8 mouse cellular contexts compared by ENCODE assay signal in the genomic region with DNA sequence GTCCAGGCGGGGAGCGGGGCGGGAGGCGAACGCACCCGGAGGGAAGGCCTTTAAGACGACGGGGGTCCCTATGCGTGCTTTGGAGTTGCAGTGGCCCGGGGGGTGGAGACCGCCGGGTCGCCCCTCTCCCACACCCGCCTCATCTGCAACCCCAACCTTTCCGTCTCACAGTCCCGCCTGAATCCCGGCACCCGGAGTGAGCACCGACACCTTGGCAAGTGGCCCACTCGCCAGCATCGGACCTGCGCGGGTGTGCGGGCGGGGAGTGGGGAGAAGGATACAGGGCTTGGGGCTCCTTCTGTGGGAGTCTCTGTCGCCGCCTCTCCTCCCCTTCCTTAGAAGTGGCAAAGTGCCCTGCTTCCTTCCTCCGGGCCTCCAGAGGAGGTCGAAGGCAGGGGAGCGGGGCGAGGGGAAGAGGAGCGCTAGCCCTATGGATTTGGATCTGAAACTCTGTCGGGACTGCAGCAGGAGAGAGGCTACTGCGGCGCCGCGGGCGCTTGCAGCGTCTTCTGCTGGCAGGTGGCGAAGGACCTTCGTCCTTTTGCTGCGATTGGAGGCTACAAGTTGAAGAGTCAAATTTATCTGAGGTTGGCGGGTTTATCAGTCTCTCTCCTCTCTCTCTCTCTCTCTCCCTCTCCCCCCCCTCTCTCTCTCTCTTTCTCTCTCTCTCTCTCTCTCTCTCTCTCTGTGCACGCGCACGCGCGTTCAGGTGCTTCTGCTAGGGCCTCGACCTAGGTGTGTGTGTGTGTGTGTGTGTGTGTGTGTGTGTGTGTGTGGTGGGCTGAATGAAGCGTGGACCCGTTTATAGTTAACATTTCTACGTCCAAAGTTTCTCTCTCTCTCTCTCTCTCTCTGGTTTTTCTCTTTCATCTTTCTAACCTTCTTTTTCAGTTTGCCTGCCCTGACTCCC. TPM values are rescaled to one million over a fixed set of nuclear protein-coding genes. Genes with fewer than 3 reads are reported as not detected.
DNase-seq lines count a peak whose midpoint lies in the region; ATAC-seq and TF ChIP-seq lines count a peak whose summit lies in the region.

No protein-coding gene starts in this region.

- H3K4me3 ChIP-seq in left cerebral cortex, adult 2 months, result peak overlapping the region; percentile 44
- H3K4me3 ChIP-seq in forebrain, embryonic 13.5 days, result peak overlapping the region; percentile 55
- H3K4me3 ChIP-seq in intestine, embryonic 16.5 days (ENCODE audit: low read length), result peak overlapping the region; percentile 46
- H3K4me3 ChIP-seq in liver, embryonic 13.5 days (replicated peaks), result peak overlapping the region; percentile 27

- no peak for TF ChIP-seq CTCF in left cerebral cortex, adult 2 months (IDR thresholded peaks at IDR 0.05)
- no peak for TF ChIP-seq CTCF in brain, embryonic 14.5 days (IDR thresholded peaks at IDR 0.05; ENCODE audit: borderline replicate concordance, extremely low read depth, insufficient read depth, insufficient read length)

- peak overlapping the region; percentile 54 for H3K9ac ChIP-seq in forebrain, embryonic 13.5 days
- no peak overlapping the region for H3K9ac ChIP-seq in intestine, embryonic 16.5 days (ENCODE audit: low read depth, low read length)
- no peak overlapping the region for H3K9ac ChIP-seq in liver, embryonic 13.5 days

- intact Hi-C loops in left cerebral cortex, adult 2 months (cut with DNase I), result no loop called here

- no peaks in the 10 kb centered on the region for H3K9me3 ChIP-seq in forebrain, embryonic 13.5 days (replicated peaks)
- no peaks in the 10 kb centered on the region for H3K9me3 ChIP-seq in intestine, embryonic 16.5 days (ENCODE audit: control insufficient read depth, low read length)
- H3K9me3 ChIP-seq in liver, embryonic 13.5 days (replicated peaks), result no peaks in the 10 kb centered on the region

- WGBS in forebrain, embryonic 13.5 days, result 0% methylated on average over 38 of the region's 52 CpGs
- WGBS in intestine, embryonic 16.5 days, result 1% methylated on average over 49 of the region's 52 CpGs
- 2% methylated on average over 51 of the region's 52 CpGs for WGBS in liver, embryonic 13.5 days (ENCODE audit: insufficient replicate concordance)

- peak; percentile 10 to 32 for DNase-seq in left cerebral cortex, adult 2 months (ENCODE audit: extremely low spot score in 1 of 2, low spot score in 2 of 2)
- DNase-seq in left cerebral cortex, adult 11 months (ENCODE audit: low spot score), result no peak
- DNase-seq in brain, embryonic 14.5 days (ENCODE audit: low read depth), result peak; percentile 55
- DNase-seq in liver, embryonic 13.5 days, result no peak
- peak; percentile 36 for DNase-seq in right cerebral cortex, postnatal 25 days

- no peaks in the 10 kb centered on the region for H3K36me3 ChIP-seq in forebrain, embryonic 13.5 days (ENCODE audit: poor library complexity, severe bottlenecking)
- no peaks in the 10 kb centered on the region for H3K36me3 ChIP-seq in intestine, embryonic 16.5 days (ENCODE audit: control insufficient read depth, insufficient read depth, low read length)
- no peaks in the 10 kb centered on the region for H3K36me3 ChIP-seq in liver, embryonic 13.5 days

- ATAC-seq in forebrain, embryonic 13.5 days, result peak; percentile 60
- peak; percentile 39 for ATAC-seq in intestine, embryonic 16.5 days
- 0 out of 2 replicates have a peak, but pooled peaks have one; percentile 15 for ATAC-seq in liver, embryonic 13.5 days (ENCODE audit: low read depth)
- ATAC-seq in activated CD4-positive, CD25-positive, alpha-beta regulatory T cell, adult 4 months, result no peak

- H3K27ac ChIP-seq in left cerebral cortex, adult 2 months, result no peak overlapping the region; the same call in 1 of the 2 replicates
- no peak overlapping the region for H3K27ac ChIP-seq in forebrain, embryonic 13.5 days
- no peak overlapping the region for H3K27ac ChIP-seq in intestine, embryonic 16.5 days (ENCODE audit: low read length)
- H3K27ac ChIP-seq in liver, embryonic 13.5 days, result no peak overlapping the region

- peaks cover 69% of the 10 kb centered on the region for H3K27me3 ChIP-seq in forebrain, embryonic 13.5 days
- H3K27me3 ChIP-seq in intestine, embryonic 16.5 days (replicated peaks; ENCODE audit: control insufficient read depth, insufficient read depth, low read length), result peaks cover 20% of the 10 kb centered on the region
- peaks cover 57% of the 10 kb centered on the region for H3K27me3 ChIP-seq in liver, embryonic 13.5 days

- no peak for TF ChIP-seq POLR2A in brain, embryonic 14.5 days (IDR thresholded peaks at IDR 0.05; ENCODE audit: borderline replicate concordance, extremely low read depth, insufficient read depth, insufficient read length, poor library complexity, severe bottlenecking)

- peaks cover 15% of the 10 kb centered on the region; the same call in 1 of the 2 replicates for H3K4me1 ChIP-seq in forebrain, embryonic 13.5 days
- H3K4me1 ChIP-seq in intestine, embryonic 16.5 days (ENCODE audit: control insufficient read depth, insufficient read depth, low read length), result peaks cover 11% of the 10 kb centered on the region
- H3K4me1 ChIP-seq in liver, embryonic 13.5 days (replicated peaks), result peaks cover 9% of the 10 kb centered on the region

- H3K4me2 ChIP-seq in forebrain, embryonic 13.5 days, result peak overlapping the region; percentile 86
- peak overlapping the region; percentile 85 for H3K4me2 ChIP-seq in intestine, embryonic 16.5 days (ENCODE audit: low read depth, low read length)
- H3K4me2 ChIP-seq in liver, embryonic 13.5 days, result peak overlapping the region; percentile 52

RNA-seq across cellular contexts. Expression of gene Akain1, which starts 0.7 kb away (rescaled TPM):
- 1 to 10 TPM; 5.1 to 6.0 TPM for total RNA-seq in left cerebral cortex, adult 2 months (2021)
- 0.19 and 0.33 TPM in 2 replicates for polyA plus RNA-seq in brain, embryonic 14.5 days (2012; rRNA removed)
- polyA plus RNA-seq in forebrain, embryonic 13.5 days (2015; fragmentation: Nextera tagmentation; extraction: Ambion mirVana), result 0.13 and 0.15 TPM in 2 replicates
- not detected in 2 replicates for polyA plus RNA-seq in intestine, embryonic 16.5 days (2015; fragmentation: Nextera tagmentation; extraction: Ambion mirVana)
- polyA plus RNA-seq in liver, embryonic 13.5 days (2015; fragmentation: Nextera tagmentation; extraction: Ambion mirVana), result not detected in 2 replicates
- not detected for polyA plus RNA-seq in activated CD4-positive, CD25-positive, alpha-beta regulatory T cell, adult 4 months (2017; shearing (Covaris generic))

RNA-seq across cellular contexts. Expression of gene Zbtb14, which starts 57.0 kb away (rescaled TPM):
- 10 to 100 TPM; 22.2 to 25.2 TPM for total RNA-seq in left cerebral cortex, adult 2 months (2021)
- polyA plus RNA-seq in brain, embryonic 14.5 days (2012; rRNA removed), result 17.5 and 23.1 TPM in 2 replicates
- polyA plus RNA-seq in forebrain, embryonic 13.5 days (2015; fragmentation: Nextera tagmentation; extraction: Ambion mirVana), result 36.2 and 39.3 TPM in 2 replicates
- 11.9 and 12.0 TPM in 2 replicates for polyA plus RNA-seq in intestine, embryonic 16.5 days (2015; fragmentation: Nextera tagmentation; extraction: Ambion mirVana)
- 9.8 and 13.3 TPM in 2 replicates for polyA plus RNA-seq in liver, embryonic 13.5 days (2015; fragmentation: Nextera tagmentation; extraction: Ambion mirVana)
- 10 to 100 TPM; 13.7 to 13.9 TPM for polyA plus RNA-seq in activated CD4-positive, CD25-positive, alpha-beta regulatory T cell, adult 4 months (2017; shearing (Covaris generic))

Comparison
In these comparisons a context has a peak if more than half of its experiments do, and no peak if none do; other contexts are left out.
1. DNase-seq: peak in left cerebral cortex, adult 2 months (2 of 2), brain, embryonic 14.5 days (single experiment) and right cerebral cortex, postnatal 25 days (single experiment); none in left cerebral cortex, adult 11 months (single experiment) and liver, embryonic 13.5 days (single experiment).
2. Peak in every context shown above with its lines, with median percentiles within 50 percentile points of each other: H3K4me3 ChIP-seq and H3K4me2 ChIP-seq.